In genomic region chr14:101862088-101862487, GRCm38 (mm10) we compare ENCODE assay signal across 13 mouse cellular contexts.
"Had no signal": no experiment of that assay in that cellular context is flagged by ENCODE, and none has a peak within 500 bp of the region (broad histone marks: within the 10 kb centered on the region; RNA-seq: fewer than 3 reads in every experiment).

No protein-coding gene starts in this region.

- H3K36me3 ChIP-seq: limb, embryonic 10.5 days; liver, embryonic 15.5 days; midbrain, embryonic 12.5 days; neural tube, embryonic 13.5 days; stomach, embryonic 15.5 days had no signal

- H3K9ac ChIP-seq: liver, embryonic 15.5 days; midbrain, embryonic 12.5 days; neural tube, embryonic 13.5 days; stomach, embryonic 15.5 days had no signal

- H3K9me3 ChIP-seq: limb, embryonic 10.5 days; liver, embryonic 15.5 days; midbrain, embryonic 12.5 days; neural tube, embryonic 13.5 days; stomach, embryonic 15.5 days had no signal

- H3K27me3 ChIP-seq: liver, embryonic 15.5 days; midbrain, embryonic 12.5 days; neural tube, embryonic 13.5 days; stomach, embryonic 15.5 days had no signal

- H3K4me2 ChIP-seq: liver, embryonic 11.5 days; liver, embryonic 15.5 days; midbrain, embryonic 12.5 days; neural tube, embryonic 13.5 days; stomach, embryonic 15.5 days had no signal

- ATAC-seq: midbrain, embryonic 16.5 days had no signal

- H3K4me1 ChIP-seq: liver, embryonic 15.5 days; midbrain, embryonic 12.5 days; neural tube, embryonic 13.5 days; stomach, embryonic 15.5 days had no signal

- H3K4me3 ChIP-seq: limb, embryonic 10.5 days; liver, embryonic 15.5 days; midbrain, embryonic 12.5 days; neural tube, embryonic 13.5 days; stomach, embryonic 15.5 days had no signal

- H3K27ac ChIP-seq: limb, embryonic 10.5 days; liver, embryonic 15.5 days; macrophage; midbrain, embryonic 12.5 days; neural tube, embryonic 13.5 days; stomach, embryonic 15.5 days had no signal

- DNase-seq: kidney, postnatal 10 days; lung, adult 2 months; lung, postnatal 10 days; right cerebral cortex, postnatal 14 days; thymus, postnatal 36 days had no signal
